Comparison of ENCODE assay signal across 13 mouse cellular contexts in the genomic region with DNA sequence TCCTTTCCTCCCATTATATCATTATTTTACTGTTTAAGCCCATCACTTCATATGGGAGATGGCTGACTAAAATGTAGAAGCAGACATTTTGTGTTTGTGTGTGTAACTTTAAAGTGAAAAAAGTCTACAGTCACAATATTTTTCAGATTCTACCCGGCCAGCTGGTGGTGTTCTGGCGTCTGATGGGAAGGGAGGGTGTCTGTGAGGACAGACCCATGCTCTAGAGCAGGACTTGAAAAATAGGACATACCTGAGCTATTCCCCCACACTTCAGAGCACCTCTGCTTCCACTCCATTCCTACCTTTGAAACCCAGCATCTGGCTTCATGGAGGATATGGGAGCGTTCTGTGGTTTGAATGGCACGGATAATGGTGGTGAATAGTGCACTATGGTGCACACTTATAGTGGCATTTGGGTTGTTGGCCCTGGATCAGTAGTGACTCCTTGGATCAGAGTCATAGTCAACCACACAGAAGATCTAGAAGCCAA.
DNase-seq lines count a peak whose midpoint lies in the region; ATAC-seq and TF ChIP-seq lines count a peak whose summit lies in the region.
"Had no signal": no experiment of that assay in that cellular context is flagged by ENCODE, and none has a peak within 500 bp of the region (broad histone marks: within the 10 kb centered on the region; RNA-seq: fewer than 3 reads in every experiment).

No protein-coding gene starts in this region.

- DNase-seq in forebrain, embryonic 14.5 days (ENCODE audit: low spot score): no peak
- no peak for DNase-seq in forebrain, embryonic 11.5 days (ENCODE audit: low spot score)
- no peak for DNase-seq in kidney, adult 2 months
- no peak for DNase-seq in kidney, postnatal 25 days
- DNase-seq in spleen, postnatal 10 days (ENCODE audit: low spot score in 2 of 2): no peak
- DNase-seq in gastrocnemius, postnatal 14 days: no peak
- DNase-seq: cerebellum, postnatal 36 days; layer of hippocampus, postnatal 36 days; liver, embryonic 13.5 days; thymus, postnatal 4 days had no signal

- no peaks in the 10 kb centered on the region for H3K9me3 ChIP-seq in forebrain, embryonic 14.5 days (replicated peaks; ENCODE audit: control insufficient read depth, low read length)
- H3K9me3 ChIP-seq in forebrain, embryonic 11.5 days (ENCODE audit: control insufficient read depth, low read length): no peaks in the 10 kb centered on the region
- H3K9me3 ChIP-seq in embryonic facial prominence, embryonic 15.5 days (replicated peaks): no peaks in the 10 kb centered on the region
- no peaks in the 10 kb centered on the region for H3K9me3 ChIP-seq in limb, embryonic 15.5 days
- H3K9me3 ChIP-seq: liver, embryonic 13.5 days had no signal

- peak; percentile 53 for ATAC-seq in forebrain, embryonic 14.5 days
- no peak for ATAC-seq in forebrain, embryonic 11.5 days (replicated peaks; ENCODE audit: low FRiP score)
- no peak for ATAC-seq in embryonic facial prominence, embryonic 15.5 days (ENCODE audit: insufficient number of reproducible peaks, low FRiP score, low TSS enrichment, low read depth)
- no peak for ATAC-seq in limb, embryonic 15.5 days (ENCODE audit: insufficient number of reproducible peaks, low FRiP score, low TSS enrichment, low read depth)

- no peak overlapping the region for H3K4me2 ChIP-seq in forebrain, embryonic 14.5 days (ENCODE audit: low read length)
- H3K4me2 ChIP-seq in forebrain, embryonic 11.5 days (ENCODE audit: low read depth, low read length, severe bottlenecking): no peak overlapping the region
- H3K4me2 ChIP-seq in embryonic facial prominence, embryonic 15.5 days (replicated peaks): peak overlapping the region; percentile 31; the same call in 1 of the 2 replicates
- H3K4me2 ChIP-seq in limb, embryonic 15.5 days: 0 out of 2 replicates have a peak overlapping the region, but pooled peaks have one; percentile 12
- H3K4me2 ChIP-seq: liver, embryonic 13.5 days had no signal

- no peak overlapping the region for H3K9ac ChIP-seq in forebrain, embryonic 14.5 days (ENCODE audit: low read length)
- no peak overlapping the region for H3K9ac ChIP-seq in forebrain, embryonic 11.5 days (ENCODE audit: low read length)
- no peak overlapping the region for H3K9ac ChIP-seq in embryonic facial prominence, embryonic 15.5 days
- H3K9ac ChIP-seq in limb, embryonic 15.5 days: no peak overlapping the region
- H3K9ac ChIP-seq: liver, embryonic 13.5 days had no signal

- TF ChIP-seq POLR2A in kidney, adult 2 months (IDR thresholded peaks at IDR 0.05; ENCODE audit: low read depth, low read length): no peak

- H3K36me3 ChIP-seq in forebrain, embryonic 14.5 days (ENCODE audit: control insufficient read depth, insufficient read depth, low read length): no peaks in the 10 kb centered on the region
- no peaks in the 10 kb centered on the region for H3K36me3 ChIP-seq in forebrain, embryonic 11.5 days (ENCODE audit: control insufficient read depth, insufficient read depth, low read length)
- no peaks in the 10 kb centered on the region for H3K36me3 ChIP-seq in kidney, adult 2 months (ENCODE audit: control insufficient read depth, insufficient read depth, low read length)
- no peaks in the 10 kb centered on the region for H3K36me3 ChIP-seq in embryonic facial prominence, embryonic 15.5 days
- H3K36me3 ChIP-seq in limb, embryonic 15.5 days: no peaks in the 10 kb centered on the region
- H3K36me3 ChIP-seq: G1E; liver, embryonic 13.5 days had no signal

- H3K4me1 ChIP-seq in forebrain, embryonic 14.5 days (ENCODE audit: control insufficient read depth, insufficient read depth, low read length): no peaks in the 10 kb centered on the region
- H3K4me1 ChIP-seq in forebrain, embryonic 11.5 days (replicated peaks; ENCODE audit: control insufficient read depth, insufficient read depth, low read length): no peaks in the 10 kb centered on the region
- no peaks in the 10 kb centered on the region for H3K4me1 ChIP-seq in kidney, adult 2 months (ENCODE audit: control insufficient read depth, insufficient read depth, low read length)
- H3K4me1 ChIP-seq in embryonic facial prominence, embryonic 15.5 days: peaks cover 15% of the 10 kb centered on the region
- H3K4me1 ChIP-seq in limb, embryonic 15.5 days: peaks cover 30% of the 10 kb centered on the region
- H3K4me1 ChIP-seq: liver, embryonic 13.5 days had no signal

- TF ChIP-seq CTCF in kidney, adult 2 months (conservative IDR thresholded peaks at IDR 0.05; ENCODE audit: insufficient read depth, insufficient read length, low read depth, low read length): no peak

- no peak overlapping the region for H3K4me3 ChIP-seq in forebrain, embryonic 14.5 days (ENCODE audit: low read depth, low read length)
- no peak overlapping the region for H3K4me3 ChIP-seq in forebrain, embryonic 11.5 days (ENCODE audit: low read depth, low read length)
- no peak overlapping the region for H3K4me3 ChIP-seq in kidney, adult 2 months (ENCODE audit: insufficient read depth, low read depth, low read length)
- no peak overlapping the region for H3K4me3 ChIP-seq in embryonic facial prominence, embryonic 15.5 days (replicated peaks)
- no peak overlapping the region for H3K4me3 ChIP-seq in limb, embryonic 15.5 days
- H3K4me3 ChIP-seq: liver, embryonic 13.5 days had no signal

- intact Hi-C loops in gastrocnemius, postnatal 14 days (cut with DNase I; ENCODE audit: low total_unique reads): no loop called here

- 81% methylated on average over 4 of the region's 4 CpGs for WGBS in forebrain, embryonic 14.5 days
- WGBS in forebrain, embryonic 11.5 days: 90% methylated on average over 4 of the region's 4 CpGs
- WGBS in kidney, adult 2 months: 76% methylated on average over 4 of the region's 4 CpGs
- WGBS in embryonic facial prominence, embryonic 15.5 days: 70% methylated on average over 4 of the region's 4 CpGs
- WGBS in limb, embryonic 15.5 days: 69% methylated on average over 4 of the region's 4 CpGs

- no peak overlapping the region for H3K27ac ChIP-seq in forebrain, embryonic 14.5 days (ENCODE audit: low read depth, low read length)
- H3K27ac ChIP-seq in forebrain, embryonic 11.5 days (ENCODE audit: low read depth, low read length): no peak overlapping the region
- peak overlapping the region; percentile 79 for H3K27ac ChIP-seq in kidney, adult 2 months (ENCODE audit: insufficient read depth, low read depth, low read length)
- H3K27ac ChIP-seq in embryonic facial prominence, embryonic 15.5 days (replicated peaks): peak overlapping the region; percentile 31
- H3K27ac ChIP-seq in limb, embryonic 15.5 days: peak overlapping the region; percentile 57
- H3K27ac ChIP-seq: liver, embryonic 13.5 days had no signal

- no peaks in the 10 kb centered on the region for H3K27me3 ChIP-seq in forebrain, embryonic 14.5 days (replicated peaks; ENCODE audit: control insufficient read depth, insufficient read depth, low read length)
- no peaks in the 10 kb centered on the region for H3K27me3 ChIP-seq in forebrain, embryonic 11.5 days (ENCODE audit: control insufficient read depth, insufficient read depth, low read length)
- H3K27me3 ChIP-seq in kidney, adult 2 months (replicated peaks; ENCODE audit: control insufficient read depth, insufficient read depth, low read length): no peaks in the 10 kb centered on the region
- H3K27me3 ChIP-seq in embryonic facial prominence, embryonic 15.5 days: no peaks in the 10 kb centered on the region
- no peaks in the 10 kb centered on the region for H3K27me3 ChIP-seq in limb, embryonic 15.5 days
- H3K27me3 ChIP-seq: liver, embryonic 13.5 days had no signal

Comparison
In these comparisons a context has a peak if more than half of its experiments do, and no peak if none do; other contexts are left out.
1. H3K27ac ChIP-seq: peak in kidney, adult 2 months (single experiment), embryonic facial prominence, embryonic 15.5 days (single experiment) and limb, embryonic 15.5 days (single experiment); none in forebrain, embryonic 14.5 days (single experiment) and forebrain, embryonic 11.5 days (single experiment).
2. H3K4me2 ChIP-seq: peak in embryonic facial prominence, embryonic 15.5 days (single experiment) and limb, embryonic 15.5 days (single experiment); none in forebrain, embryonic 14.5 days (single experiment) and forebrain, embryonic 11.5 days (single experiment).